Mouse (Mus musculus) MEL (cell line): ENCODE results near the gene Fryl.

Experiments
- CTCF ChIP-seq, 3 experiments: IDR thresholded peaks in 2 of 3; conservative IDR thresholded peaks in 1 of 3; 2 replicates each; pipeline ENCODE4 v1.5.1; 2011 to 2012; ENCODE audit warnings: low read length in 3 of 3, low read depth in 2 of 3, mild to moderate bottlenecking in 2 of 3, improper control_type of control experiment in 1 of 3, inconsistent platforms in 1 of 3, mixed read lengths in 1 of 3, moderate library complexity in 1 of 3; ENCODE audit not compliant: control insufficient read depth in 1 of 3, insufficient read depth in 1 of 3, poor library complexity in 1 of 3, severe bottlenecking in 1 of 3
- EP300 ChIP-seq, 2 experiments: IDR thresholded peaks; 2 replicates each; pipeline ENCODE4 v1.6.1; 2011; ENCODE audit warnings: improper control_type of control experiment in 2 of 2, low read length in 2 of 2, low read depth in 1 of 2, mild to moderate bottlenecking in 1 of 2
- GATA1 ChIP-seq: IDR thresholded peaks from 2 replicates; pipeline ENCODE4 v1.6.1; 2011; ENCODE audit warnings: low read depth, low read length, improper control_type of control experiment
- POLR2A ChIP-seq, 2 experiments: IDR thresholded peaks; 2 replicates each; pipeline ENCODE4 v1.6.1; 2011 to 2012; ENCODE audit warnings: low read length in 2 of 2, mild to moderate bottlenecking in 2 of 2, control low read depth in 1 of 2, improper control_type of control experiment in 1 of 2, low read depth in 1 of 2, moderate library complexity in 1 of 2; ENCODE audit not compliant: control insufficient read depth in 1 of 2, insufficient read depth in 1 of 2, poor library complexity in 1 of 2
- POLR2AphosphoS2 ChIP-seq: IDR thresholded peaks from 2 replicates; pipeline ENCODE4 v1.6.1; 2011; ENCODE audit warnings: low read length, improper control_type of control experiment
- SMC3 ChIP-seq: IDR thresholded peaks from 2 replicates; pipeline ENCODE4 v1.6.1; 2011; ENCODE audit warnings: low read depth, low read length, improper control_type of control experiment
- TBP ChIP-seq: IDR thresholded peaks from 2 replicates; pipeline ENCODE4 v1.8.0; 2011; ENCODE audit warnings: low read depth, low read length, improper control_type of control experiment
- USF1 ChIP-seq: IDR thresholded peaks from 2 replicates; pipeline ENCODE4 v1.6.1; 2014; ENCODE audit warnings: low read depth, mild to moderate bottlenecking, inconsistent platforms, low read length, improper control_type of control experiment, moderate library complexity
- USF2 ChIP-seq, 2 experiments: IDR thresholded peaks; 2 replicates each; pipeline ENCODE4 v1.6.1; 2011 to 2012; ENCODE audit warnings: improper control_type of control experiment in 2 of 2, low read length in 2 of 2, borderline replicate concordance in 1 of 2, inconsistent platforms in 1 of 2, low read depth in 1 of 2, mild to moderate bottlenecking in 1 of 2; ENCODE audit not compliant: insufficient read depth in 1 of 2
- ZKSCAN1 ChIP-seq: IDR thresholded peaks from 2 replicates; pipeline ENCODE4 v1.6.1; 2012; ENCODE audit warnings: low read depth, mild to moderate bottlenecking, inconsistent platforms, low read length, improper control_type of control experiment, moderate library complexity

DNA sequence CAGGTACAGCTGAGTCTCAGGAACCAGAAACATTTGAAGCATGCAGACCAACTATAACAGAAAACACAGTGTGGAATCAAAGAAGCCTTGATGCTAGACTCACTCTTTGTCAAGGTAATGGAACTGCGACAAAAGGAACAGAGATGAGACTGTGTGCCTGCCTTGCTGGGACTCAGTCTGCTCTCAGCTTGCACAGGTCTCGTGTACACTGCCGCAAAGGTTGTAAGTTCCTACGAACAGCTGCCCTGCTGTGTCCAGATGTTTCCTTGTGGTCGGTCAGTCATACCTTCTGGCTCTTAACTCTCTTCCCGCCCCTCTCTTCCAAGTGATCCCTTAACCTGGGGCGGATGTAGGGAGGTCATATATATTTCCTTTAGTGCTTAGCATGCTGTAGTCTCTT is 67.8 kb downstream of the Fryl start:
- no peak for TF ChIP-seq POLR2AphosphoS2
- TF ChIP-seq TBP, result no peak
- no peak for TF ChIP-seq CTCF (IDR thresholded peaks at IDR 0.05 in 2 of 3, conservative IDR thresholded peaks at IDR 0.05 in 1 of 3; ENCODE audit: control insufficient read depth in 1 of 3, insufficient read depth in 1 of 3, low read depth in 2 of 3, low read length in 3 of 3, poor library complexity in 1 of 3, severe bottlenecking in 1 of 3)
- TF ChIP-seq USF1, result no peak
- TF ChIP-seq POLR2A (IDR thresholded peaks at IDR 0.05; ENCODE audit: control insufficient read depth in 1 of 2, insufficient read depth in 1 of 2, low read depth in 1 of 2, low read length in 2 of 2, poor library complexity in 1 of 2), result no peak
- no peak for TF ChIP-seq EP300 (IDR thresholded peaks at IDR 0.05; ENCODE audit: low read depth in 1 of 2, low read length in 2 of 2)
- no peak for TF ChIP-seq GATA1
- TF ChIP-seq USF2 (IDR thresholded peaks at IDR 0.05; ENCODE audit: borderline replicate concordance in 1 of 2, insufficient read depth in 1 of 2, low read depth in 1 of 2, low read length in 2 of 2), result no peak
- no peak for TF ChIP-seq SMC3
- no peak for TF ChIP-seq ZKSCAN1
